8 mouse cellular contexts compared by ENCODE assay signal in genomic region chr7:3332619-3333521, GRCm38 (mm10). TPM values are rescaled to one million over a fixed set of nuclear protein-coding genes. Genes with fewer than 3 reads are reported as not detected.
DNase-seq lines count a peak whose midpoint lies in the region; ATAC-seq and TF ChIP-seq lines count a peak whose summit lies in the region.

Gene Cacng7, plus strand, starts transcription at chr7:3332955.

- H3K36me3 ChIP-seq in hindbrain, embryonic 16.5 days (ENCODE audit: control insufficient read depth, insufficient read depth, low read length), result no peaks in the 10 kb centered on the region
- no peaks in the 10 kb centered on the region for H3K36me3 ChIP-seq in limb, embryonic 15.5 days

- DNase-seq in heart, adult 11 months, result peak; percentile 95
- DNase-seq in heart, postnatal 25 days (ENCODE audit: low spot score), result no peak
- peak; percentile 73 to 85 for DNase-seq in cerebellum, adult 2 months
- no peak for DNase-seq in thymus, postnatal 10 days (ENCODE audit: low spot score in 2 of 2)

- peak within 1 kb of the TSS; percentile 77 for H3K4me2 ChIP-seq in hindbrain, embryonic 16.5 days (ENCODE audit: low read length)
- peak within 1 kb of the TSS; percentile 59 for H3K4me2 ChIP-seq in limb, embryonic 15.5 days

- peak; percentile 45; the same call in 1 of the 2 replicates for TF ChIP-seq POLR2A in cerebellum, adult 2 months (IDR thresholded peaks at IDR 0.05; ENCODE audit: borderline replicate concordance, insufficient read depth, low read length)
- peak; percentile 25; the same call in 1 of the 2 replicates for TF ChIP-seq POLR2A in olfactory bulb, adult 2 months (IDR thresholded peaks at IDR 0.05; ENCODE audit: insufficient read depth, low read depth, low read length)

- 2% methylated on average over 62 of the region's 65 CpGs for WGBS in cerebellum, adult 2 months
- under 1% methylated on average over 50 of the region's 65 CpGs for WGBS in hindbrain, embryonic 16.5 days
- under 1% methylated on average over 43 of the region's 65 CpGs for WGBS in limb, embryonic 15.5 days
- WGBS in olfactory bulb, adult 2 months, result 1% methylated on average over 60 of the region's 65 CpGs

- TF ChIP-seq CTCF in cerebellum, adult 2 months (IDR thresholded peaks at IDR 0.05; ENCODE audit: borderline replicate concordance, insufficient read depth, low read depth, low read length), result no peak
- TF ChIP-seq CTCF in olfactory bulb, adult 2 months (IDR thresholded peaks at IDR 0.05; ENCODE audit: insufficient read depth, low read depth, low read length), result no peak

- no peaks in the 10 kb centered on the region for H3K9me3 ChIP-seq in hindbrain, embryonic 16.5 days (ENCODE audit: control insufficient read depth, low read length)
- no peaks in the 10 kb centered on the region for H3K9me3 ChIP-seq in limb, embryonic 15.5 days

- intact Hi-C loops in heart, postnatal 25 days (cut with DNase I), result no loop called here

- H3K4me3 ChIP-seq in cerebellum, adult 2 months (replicated peaks; ENCODE audit: insufficient read depth, low read depth, low read length), result peak within 1 kb of the TSS; percentile 76
- peak within 1 kb of the TSS; percentile 71 for H3K4me3 ChIP-seq in hindbrain, embryonic 16.5 days (ENCODE audit: low read length)
- peak within 1 kb of the TSS; percentile 68 for H3K4me3 ChIP-seq in limb, embryonic 15.5 days
- H3K4me3 ChIP-seq in olfactory bulb, adult 2 months (ENCODE audit: insufficient read depth, low read depth, low read length), result peak within 1 kb of the TSS; percentile 77

- peaks cover 4% of the 10 kb centered on the region; the same call in 1 of the 2 replicates for H3K4me1 ChIP-seq in cerebellum, adult 2 months (ENCODE audit: control insufficient read depth, insufficient read depth, low read length)
- peaks cover 12% of the 10 kb centered on the region for H3K4me1 ChIP-seq in hindbrain, embryonic 16.5 days (ENCODE audit: control insufficient read depth, insufficient read depth, low read depth, low read length)
- H3K4me1 ChIP-seq in limb, embryonic 15.5 days, result peaks cover 21% of the 10 kb centered on the region
- peaks cover 19% of the 10 kb centered on the region for H3K4me1 ChIP-seq in olfactory bulb, adult 2 months (ENCODE audit: control insufficient read depth, insufficient read depth, low read length)

- peak within 1 kb of the TSS; percentile 94 for H3K27ac ChIP-seq in cerebellum, adult 2 months (ENCODE audit: insufficient read depth, low read length)
- H3K27ac ChIP-seq in hindbrain, embryonic 16.5 days (ENCODE audit: low read depth, low read length), result peak within 1 kb of the TSS; percentile 88
- H3K27ac ChIP-seq in limb, embryonic 15.5 days, result peak within 1 kb of the TSS; percentile 92
- peak within 1 kb of the TSS; percentile 83 for H3K27ac ChIP-seq in olfactory bulb, adult 2 months (ENCODE audit: insufficient read depth, low read depth, low read length)

- ATAC-seq in frontal cortex, adult (ENCODE audit: low TSS enrichment), result peak; percentile 60
- ATAC-seq in hindbrain, embryonic 16.5 days, result peak; percentile 72
- ATAC-seq in limb, embryonic 15.5 days (ENCODE audit: insufficient number of reproducible peaks, low FRiP score, low TSS enrichment, low read depth), result 0 out of 2 replicates have a peak, but pooled peaks have one; percentile 26

- no peaks in the 10 kb centered on the region for H3K27me3 ChIP-seq in cerebellum, adult 2 months (ENCODE audit: control insufficient read depth, insufficient read depth, low read length)
- peaks cover 3% of the 10 kb centered on the region; the same call in 1 of the 2 replicates for H3K27me3 ChIP-seq in hindbrain, embryonic 16.5 days (replicated peaks; ENCODE audit: control insufficient read depth, insufficient read depth, low read length)
- peaks cover 5% of the 10 kb centered on the region; the same call in 1 of the 2 replicates for H3K27me3 ChIP-seq in limb, embryonic 15.5 days

- peak within 1 kb of the TSS; percentile 78 for H3K9ac ChIP-seq in hindbrain, embryonic 16.5 days (ENCODE audit: low read depth, low read length)
- H3K9ac ChIP-seq in limb, embryonic 15.5 days, result peak within 1 kb of the TSS; percentile 67

RNA-seq across cellular contexts. Expression of gene Cacng7, which starts in this region (rescaled TPM):
- total RNA-seq in heart, postnatal 25 days (2021), result 1 to 10 TPM; 3.5 to 4.3 TPM
- polyA plus RNA-seq in cerebellum, adult 2 months (2012; rRNA removed), result 278 and 296 TPM in 2 replicates
- polyA plus RNA-seq in hindbrain, embryonic 16.5 days (2015; fragmentation: Nextera tagmentation; extraction: Ambion mirVana), result 2.6 and 2.9 TPM in 2 replicates
- polyA plus RNA-seq in limb, embryonic 15.5 days (2015; fragmentation: Nextera tagmentation; extraction: Ambion mirVana), result 1.7 and 2.6 TPM in 2 replicates
- not detected in 2 replicates for polyA plus RNA-seq in olfactory bulb, adult 2 months (2012; ENCODE audit: insufficient read depth, insufficient read length, low replicate concordance, missing spikeins)

Comparison
In these comparisons a context has a peak if more than half of its experiments do, and no peak if none do; other contexts are left out.
1. DNase-seq: peak in heart, adult 11 months (single experiment) and cerebellum, adult 2 months (2 of 2); none in heart, postnatal 25 days (single experiment) and thymus, postnatal 10 days (0 of 2).
2. Peak in every context shown above with its lines, with median percentiles within 50 percentile points of each other: H3K27ac ChIP-seq, H3K4me3 ChIP-seq and ATAC-seq.